Mouse (Mus musculus) hindbrain, embryonic 16.5 days (tissue): ENCODE results near the gene Nfkbie. TPM values are rescaled to one million over a fixed set of nuclear protein-coding genes. Genes with fewer than 3 reads are reported as not detected.

Experiments used
- ATAC-seq: fragments of 200-750 bp; cut with Nextera tagmentation; 2 replicates; pipeline ENCODE4 v1.8.0; 2017; ENCODE audit warnings: moderate TSS enrichment, moderate library complexity
- H3K27ac ChIP-seq: fragments of 300-500 bp; sonication (generic); 2 replicates; pipeline ENCODE4 v1.5.1; 2014; ENCODE audit warnings: low read depth, mild to moderate bottlenecking, control low read depth, low read length, moderate library complexity
- H3K27me3 ChIP-seq: fragments of 300-500 bp; sonication (generic); replicated peaks from 2 replicates; pipeline ENCODE4 v1.6.1; 2014; ENCODE audit warnings: low read length; ENCODE audit not compliant: control insufficient read depth, insufficient read depth
- H3K36me3 ChIP-seq: fragments of 300-500 bp; sonication (generic); 2 replicates; pipeline ENCODE4 v1.6.1; 2014; ENCODE audit warnings: mild to moderate bottlenecking, low read length, moderate library complexity, mixed read lengths; ENCODE audit not compliant: control insufficient read depth, insufficient read depth
- H3K4me1 ChIP-seq: fragments of 300-500 bp; sonication (generic); 2 replicates; pipeline ENCODE4 v1.6.1; 2014; ENCODE audit warnings: low read depth, low read length; ENCODE audit not compliant: control insufficient read depth, insufficient read depth
- H3K4me2 ChIP-seq: fragments of 300-500 bp; sonication (generic); 2 replicates; pipeline ENCODE4 v1.6.1; 2014; ENCODE audit warnings: mild to moderate bottlenecking, low read length, control low read depth, moderate library complexity
- H3K4me3 ChIP-seq: fragments of 300-500 bp; sonication (generic); 2 replicates; pipeline ENCODE4 v1.5.1; 2014; ENCODE audit warnings: mild to moderate bottlenecking, low read length, control low read depth, moderate library complexity
- H3K9ac ChIP-seq: fragments of 300-500 bp; sonication (generic); 2 replicates; pipeline ENCODE4 v1.6.1; 2014; ENCODE audit warnings: low read depth, mild to moderate bottlenecking, control low read depth, low read length, moderate library complexity
- H3K9me3 ChIP-seq: fragments of 300-500 bp; sonication (generic); 2 replicates; pipeline ENCODE4 v1.6.1; 2014; ENCODE audit warnings: mild to moderate bottlenecking, low read length, moderate library complexity; ENCODE audit not compliant: control insufficient read depth
- WGBS: fragments of 180-500 bp; shearing (Covaris S2); extraction: QIAGEN DNeasy Blood & Tissue Kit; methylation state at CpG from one replicate; pipeline ENCODE4 v1.1.7; 2014; 5-methylcytosine and 5-hydroxymethylcytosine counted together
- polyA plus RNA-seq: library from polyadenylated mRNA; unstranded; fragments of >200 nt; fragmentation: Nextera tagmentation; extraction: Ambion mirVana; gene quantifications from 2 replicates; pipeline ENCODE4 v1.2.1, GENCODE M21; 2015

Nfkbie gene
- polyA plus RNA-seq, 1 experiment from 2014 or later = 6.8 TPM

- Histone ChIP-seq H3K9ac (no peak overlapping the region), H3K4me2 (no peak overlapping the region), H3K27ac (no peak overlapping the region), H3K9me3 (no peaks in the 10 kb centered on the region), H3K4me3 (no peak overlapping the region), H3K36me3 (no peaks in the 10 kb centered on the region), H3K4me1 (peaks cover 24% of the 10 kb centered on the region), H3K27me3 (peaks cover 2% of the 10 kb centered on the region)
- WGBS = 36% methylated on average over 1 of the region's 1 CpGs
- ATAC-seq = no peak
These were observed 1.1 kb upstream of the Nfkbie start for GRCm38 (mm10) chr17:45554420-45554819.

- no peaks in the 10 kb centered on the region for H3K9me3 ChIP-seq
- H3K27me3 ChIP-seq = peaks cover 2% of the 10 kb centered on the region
- H3K27ac ChIP-seq = no peak overlapping the region
- peaks cover 15% of the 10 kb centered on the region for H3K4me1 ChIP-seq
- WGBS = 1% methylated on average over 14 of the region's 14 CpGs
- peak overlapping the region; percentile 74 for H3K4me3 ChIP-seq
- peak overlapping the region; percentile 89 for H3K4me2 ChIP-seq
- peak overlapping the region; percentile 68 for H3K9ac ChIP-seq
- H3K36me3 ChIP-seq = no peaks in the 10 kb centered on the region
- no peak for ATAC-seq
These were observed 595 bp downstream of the Nfkbie start for GRCm38 (mm10) chr17:45556107-45556489.

- no peaks in the 10 kb centered on the region for H3K36me3 ChIP-seq
- no peak overlapping the region for H3K27ac ChIP-seq
- H3K9ac ChIP-seq = peak overlapping the region; percentile 68; the same call in 1 of the 2 replicates
- WGBS = 75% methylated on average over 3 of the region's 3 CpGs
- no peaks in the 10 kb centered on the region for H3K9me3 ChIP-seq
- no peak for ATAC-seq
- H3K4me3 ChIP-seq = peak overlapping the region; percentile 74
- peak overlapping the region; percentile 89 for H3K4me2 ChIP-seq
- H3K4me1 ChIP-seq = peaks cover 15% of the 10 kb centered on the region
- H3K27me3 ChIP-seq = peaks cover 2% of the 10 kb centered on the region
These were observed 1.2 kb downstream of the Nfkbie start for GRCm38 (mm10) chr17:45556514-45557245.

GRCm38 (mm10) chr17:45557246-45557824 lies 1.8 kb downstream of the Nfkbie start:
- H3K4me2 ChIP-seq = no peak overlapping the region; the same call in 1 of the 2 replicates
- H3K4me1 ChIP-seq = peaks cover 11% of the 10 kb centered on the region
- H3K9ac ChIP-seq = no peak overlapping the region; the same call in none of the 2 replicates
- H3K27me3 ChIP-seq = peaks cover 2% of the 10 kb centered on the region
- H3K4me3 ChIP-seq = no peak overlapping the region
- no peaks in the 10 kb centered on the region for H3K36me3 ChIP-seq
- no peaks in the 10 kb centered on the region for H3K9me3 ChIP-seq
- no peak overlapping the region for H3K27ac ChIP-seq
- 69% methylated on average over 6 of the region's 7 CpGs for WGBS
- no peak for ATAC-seq

GRCm38 (mm10) chr17:45557998-45558862 lies 2.7 kb downstream of the Nfkbie start:
- no peak overlapping the region for H3K27ac ChIP-seq
- no peak overlapping the region; the same call in 1 of the 2 replicates for H3K4me2 ChIP-seq
- H3K36me3 ChIP-seq = no peaks in the 10 kb centered on the region
- H3K4me3 ChIP-seq = no peak overlapping the region
- H3K9me3 ChIP-seq = no peaks in the 10 kb centered on the region
- peaks cover 11% of the 10 kb centered on the region for H3K4me1 ChIP-seq
- H3K27me3 ChIP-seq = peaks cover 2% of the 10 kb centered on the region
- H3K9ac ChIP-seq = peak overlapping the region; percentile 29; the same call in 1 of the 2 replicates
- 71% methylated on average over 16 of the region's 16 CpGs for WGBS
- no peak for ATAC-seq

- 87% methylated on average over 15 of the region's 15 CpGs for WGBS
- no peak overlapping the region for H3K4me3 ChIP-seq
These were observed 4.4 kb downstream of the Nfkbie start for GRCm38 (mm10) chr17:45559732-45560525.

GRCm38 (mm10) chr17:45563216-45563615 lies 7.7 kb downstream of the Nfkbie start:
- Histone ChIP-seq H3K27ac (no peak overlapping the region), H3K4me2 (no peak overlapping the region; the same call in 1 of the 2 replicates), H3K27me3 (no peaks in the 10 kb centered on the region), H3K36me3 (peaks cover 15% of the 10 kb centered on the region), H3K9me3 (no peaks in the 10 kb centered on the region), H3K9ac (no peak overlapping the region), H3K4me1 (peaks cover 10% of the 10 kb centered on the region), H3K4me3 (no peak overlapping the region)
- no peak for ATAC-seq
- WGBS = 80% methylated on average over 12 of the region's 12 CpGs

More at GRCm38 (mm10) chr17:45559732-45560525, 4.4 kb downstream of the Nfkbie start:
- Histone ChIP-seq H3K9ac (no peak overlapping the region), H3K36me3 (no peaks in the 10 kb centered on the region), H3K27ac (no peak overlapping the region), H3K4me1 (peaks cover 17% of the 10 kb centered on the region), H3K27me3 (peaks cover 2% of the 10 kb centered on the region), H3K9me3 (no peaks in the 10 kb centered on the region), H3K4me2 (no peak overlapping the region)
- no peak for ATAC-seq

GRCm38 (mm10) chr17:45563655-45564530 lies 8.4 kb downstream of the Nfkbie start, which contains the start of gene Slc35b2:
TSS of gene Slc35b2 (plus strand) at chr17:45563874.
- peaks cover 10% of the 10 kb centered on the region for H3K4me1 ChIP-seq
- peak within 1 kb of the TSS; percentile 85 for H3K27ac ChIP-seq
- under 1% methylated on average over 47 of the region's 61 CpGs for WGBS
- peak; percentile 89 for ATAC-seq
- peak within 1 kb of the TSS; percentile 75 for H3K9ac ChIP-seq
- peak within 1 kb of the TSS; percentile 66 for H3K4me3 ChIP-seq
- no peaks in the 10 kb centered on the region for H3K27me3 ChIP-seq
- H3K36me3 ChIP-seq = peaks cover 22% of the 10 kb centered on the region
- no peaks in the 10 kb centered on the region for H3K9me3 ChIP-seq
- H3K4me2 ChIP-seq = peak within 1 kb of the TSS; percentile 84
